Mouse (Mus musculus) liver, embryonic 14.5 days (tissue): ENCODE results near the gene Cpeb4.

ENCODE experiments used
- CTCF ChIP-seq: IDR thresholded peaks from 2 replicates; pipeline ENCODE4 v1.5.1; 2016; ENCODE audit warnings: antibody characterized with exemption, low read depth, control low read depth
- EP300 ChIP-seq: IDR thresholded peaks from 2 replicates; pipeline ENCODE4 v1.6.1; 2016; ENCODE audit warnings: antibody characterized with exemption, low read depth

- peak; percentile 52 for TF ChIP-seq CTCF
- TF ChIP-seq EP300 = no peak
These were observed 69.9 kb downstream of the Cpeb4 start for GRCm38 (mm10) chr11:31941640-31942638.
